Mouse (Mus musculus) megakaryocyte-erythroid progenitor cell, adult 5 weeks (primary cell): ENCODE results near the gene Fanci. TPM values are rescaled to one million over a fixed set of nuclear protein-coding genes. Genes with fewer than 3 reads are reported as not detected.

ENCODE experiments used
- polyA plus RNA-seq: library from polyadenylated mRNA; stranded (reverse); fragments of >175 nt; gene quantifications from 2 replicates; pipeline ENCODE4 v1.2.3, GENCODE M21; 2012

The Fanci gene
- 0.76 and 1.0 TPM in 2 replicates for polyA plus RNA-seq

DNA sequence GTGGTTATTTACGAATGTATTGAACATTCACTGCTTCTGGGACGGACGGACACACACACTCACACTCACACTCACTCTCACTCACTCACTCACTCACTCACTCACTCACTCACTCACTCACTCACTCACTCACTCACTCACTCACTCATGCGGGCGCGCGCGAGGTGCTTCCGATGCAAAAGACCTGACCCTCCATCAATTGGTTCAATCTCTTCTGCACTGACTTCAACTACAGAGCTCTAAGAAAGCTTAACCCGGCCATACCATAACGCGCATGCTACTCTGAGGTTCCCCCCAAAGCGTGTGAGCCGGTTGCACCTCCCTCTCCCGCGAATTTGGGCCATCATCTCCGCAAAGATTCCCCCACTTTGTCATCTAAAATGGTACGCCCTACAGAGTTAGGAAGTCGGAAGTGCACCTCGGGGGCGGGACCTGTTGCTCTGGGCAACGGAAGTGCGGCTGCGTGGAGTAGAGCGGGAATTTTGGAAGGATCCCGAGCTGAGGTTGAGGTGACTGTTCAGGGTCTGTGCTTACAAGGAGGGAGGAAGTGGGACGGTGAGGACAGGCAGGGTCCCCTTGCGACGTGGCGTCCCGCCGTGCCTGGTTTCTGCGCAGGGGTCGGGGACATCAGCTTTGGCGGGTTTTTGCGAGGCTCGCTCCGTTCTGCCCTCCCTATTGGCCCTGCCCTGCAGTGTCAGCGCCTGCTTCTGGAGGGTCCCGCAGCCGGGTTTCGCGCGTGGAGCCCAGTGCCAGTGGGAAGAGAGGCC, at the start of gene Fanci:
Gene Fanci, plus strand, starts transcription at position 47 of the 767 bp plus-strand sequence.

DNA sequence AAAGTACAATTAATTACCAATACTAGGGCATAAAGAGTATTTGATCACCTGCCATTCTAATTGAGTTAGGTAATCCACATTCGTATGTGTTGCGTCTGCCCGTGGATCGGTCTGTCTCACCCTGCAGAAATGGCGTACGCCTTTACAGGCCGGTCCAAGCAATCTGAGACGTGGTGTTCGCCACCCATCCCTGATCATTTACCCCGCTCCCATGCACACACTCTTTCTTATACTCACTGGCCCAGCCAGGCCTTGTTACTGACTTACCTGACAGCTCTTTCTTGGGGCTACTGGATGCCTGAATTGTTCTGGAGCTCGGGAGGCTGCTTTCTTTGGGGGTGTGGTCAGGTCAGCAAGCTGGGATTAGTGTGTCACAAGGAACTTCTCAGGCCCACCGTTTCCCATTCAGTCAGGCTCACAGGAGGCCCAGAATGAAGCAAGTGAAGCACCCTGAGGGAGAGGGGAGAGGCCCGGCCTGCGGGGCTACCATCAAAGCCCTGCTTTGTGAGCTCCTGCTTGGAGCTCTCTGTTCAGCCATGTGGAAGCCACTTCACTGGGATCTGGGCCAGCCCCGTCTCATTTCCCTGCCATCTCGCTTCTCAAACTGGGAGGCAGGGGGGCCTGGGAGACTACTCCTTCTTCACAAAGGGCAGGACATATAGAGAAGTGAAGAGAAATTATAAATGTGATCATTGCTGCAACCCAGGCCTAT, 5.2 kb upstream of the Fanci start, which contains the start of gene Rlbp1:
Gene Rlbp1, minus strand, starts transcription at position 627 of the 712 bp plus-strand sequence.

DNA sequence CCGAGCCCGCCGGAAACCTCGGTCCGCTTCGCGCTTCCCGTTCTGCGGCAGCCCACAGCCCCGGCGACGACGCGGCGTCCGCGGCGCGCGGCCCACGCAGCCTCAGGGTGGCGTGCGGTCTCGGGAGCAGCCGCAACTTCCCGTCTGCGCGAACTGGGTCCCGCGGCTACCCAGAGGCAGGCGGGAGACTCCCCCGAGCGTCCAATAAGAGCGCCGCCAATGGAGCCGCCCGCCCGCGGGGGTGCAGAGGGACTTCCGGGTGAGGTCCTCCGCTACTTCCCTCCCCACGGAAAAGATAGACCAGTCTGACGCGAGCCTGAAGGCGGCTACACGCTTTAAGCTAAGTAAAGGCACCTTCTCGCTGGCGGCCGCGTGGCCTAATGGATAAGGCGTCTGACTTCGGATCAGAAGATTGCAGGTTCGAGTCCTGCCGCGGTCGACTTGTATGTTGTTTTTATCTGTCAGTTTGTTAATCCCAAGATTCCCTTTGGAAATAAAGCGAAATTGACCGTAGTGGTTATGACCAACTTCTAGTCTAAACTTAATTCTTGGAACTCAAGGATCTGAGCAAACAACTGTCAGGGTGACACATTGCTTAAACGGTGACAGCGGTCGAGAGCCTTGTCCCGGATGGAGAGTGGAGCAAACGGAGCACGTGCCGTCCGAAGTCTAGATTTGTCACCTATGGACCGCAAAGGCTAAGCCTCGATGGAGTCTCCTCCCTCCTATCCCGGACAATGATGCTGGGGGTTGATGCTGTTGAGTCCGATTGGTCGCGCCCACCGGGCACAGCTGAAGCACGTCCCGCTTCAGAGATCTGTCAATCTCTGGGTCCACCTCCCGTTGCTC, 74.5 kb downstream of the Fanci start, which contains the start of gene Polg:
Gene Polg, minus strand, starts transcription at position 310 of the 849 bp plus-strand sequence.

Other genes starting within 250 kb of the Fanci start
- 57.6 and 69.5 TPM in 2 replicates for gene Mfge8, start 242.9 kb upstream of the Fanci start, polyA plus RNA-seq
- gene Abhd2, start 118.7 kb upstream of the Fanci start, polyA plus RNA-seq: 12.0 and 13.8 TPM in 2 replicates
- gene Rlbp1, start 4.9 kb upstream of the Fanci start, polyA plus RNA-seq: not detected in 2 replicates
- 33.9 and 35.0 TPM in 2 replicates for gene Polg, start 74.4 kb downstream of the Fanci start, polyA plus RNA-seq
- gene Rhcg, start 225.7 kb downstream of the Fanci start, polyA plus RNA-seq: 1.5 and 2.1 TPM in 2 replicates